Comparison of ENCODE assay signal across 28 mouse cellular contexts in the genomic region with DNA sequence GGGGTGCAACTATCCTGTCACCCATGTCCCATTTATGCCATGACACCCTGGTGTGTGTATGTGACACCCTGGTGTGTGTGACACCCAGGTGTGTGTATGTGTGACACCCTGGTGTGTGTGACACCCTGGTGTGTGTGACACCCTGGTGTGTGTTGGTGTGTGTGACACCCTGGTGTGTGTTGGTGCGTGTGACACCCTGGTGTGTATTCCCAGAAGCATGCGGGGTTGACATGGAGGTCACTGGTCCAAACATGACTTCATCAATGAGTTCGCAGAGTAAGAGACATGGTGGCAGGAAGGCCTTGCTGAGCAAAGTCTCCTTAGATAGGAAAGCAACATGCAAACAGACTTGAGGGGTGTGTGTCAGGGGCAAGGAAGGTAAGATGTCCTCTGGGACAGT.
"Had no signal": no experiment of that assay in that cellular context is flagged by ENCODE, and none has a peak within 500 bp of the region (broad histone marks: within the 10 kb centered on the region; RNA-seq: fewer than 3 reads in every experiment).

No protein-coding gene starts in this region.

- ATAC-seq: forebrain, embryonic 13.5 days; forebrain, embryonic 14.5 days; forebrain, embryonic 15.5 days; forebrain, embryonic 16.5 days; forebrain, postnatal 0 days had no signal

- H3K36me3 ChIP-seq: embryonic facial prominence, embryonic 12.5 days; embryonic facial prominence, embryonic 15.5 days; forebrain, embryonic 12.5 days; forebrain, embryonic 15.5 days had no signal

- H3K4me2 ChIP-seq: embryonic facial prominence, embryonic 12.5 days; embryonic facial prominence, embryonic 13.5 days; embryonic facial prominence, embryonic 15.5 days; forebrain, embryonic 12.5 days; forebrain, embryonic 13.5 days; forebrain, embryonic 15.5 days had no signal

- H3K9ac ChIP-seq: embryonic facial prominence, embryonic 12.5 days; embryonic facial prominence, embryonic 15.5 days; forebrain, embryonic 12.5 days; forebrain, embryonic 13.5 days; forebrain, embryonic 15.5 days; forebrain, postnatal 0 days had no signal

- H3K27ac ChIP-seq: embryonic facial prominence, embryonic 10.5 days; embryonic facial prominence, embryonic 12.5 days; embryonic facial prominence, embryonic 13.5 days; embryonic facial prominence, embryonic 15.5 days; forebrain, embryonic 10.5 days; forebrain, embryonic 12.5 days; forebrain, embryonic 13.5 days; forebrain, embryonic 15.5 days; gastrocnemius, adult 2 months; heart, adult 2 months had no signal

- H3K27me3 ChIP-seq: embryonic facial prominence, embryonic 12.5 days; embryonic facial prominence, embryonic 13.5 days; embryonic facial prominence, embryonic 15.5 days; forebrain, embryonic 13.5 days; forebrain, embryonic 15.5 days had no signal

- H3K4me3 ChIP-seq: embryonic facial prominence, embryonic 10.5 days; embryonic facial prominence, embryonic 12.5 days; embryonic facial prominence, embryonic 13.5 days; embryonic facial prominence, embryonic 15.5 days; erythroblast, embryonic 14.5 days; forebrain, embryonic 10.5 days; forebrain, embryonic 12.5 days; forebrain, embryonic 13.5 days; forebrain, embryonic 15.5 days; gastrocnemius, adult 2 months; heart, adult 2 months had no signal

- H3K9me3 ChIP-seq: embryonic facial prominence, embryonic 10.5 days; embryonic facial prominence, embryonic 12.5 days; embryonic facial prominence, embryonic 13.5 days; embryonic facial prominence, embryonic 15.5 days; forebrain, embryonic 10.5 days; forebrain, embryonic 12.5 days; forebrain, embryonic 13.5 days; forebrain, embryonic 15.5 days had no signal

- DNase-seq: cerebellum, adult 2 months; cerebellum, adult 8-10 months; cerebellum, adult 9-10 months; cerebellum, adult 9-11 months; cerebellum, postnatal 10 days; cerebellum, postnatal 14 days; cerebellum, postnatal 25 days; cerebellum, postnatal 36 days; embryo, embryonic 11 days; forebrain, postnatal 0 days; gastrocnemius, adult 2 months; gastrocnemius, postnatal 10 days; gastrocnemius, postnatal 14 days; gastrocnemius, postnatal 25 days; gastrocnemius, postnatal 36 days; heart, adult 18-20 months; heart, adult 2 months had no signal

- H3K4me1 ChIP-seq: embryonic facial prominence, embryonic 12.5 days; embryonic facial prominence, embryonic 13.5 days; embryonic facial prominence, embryonic 15.5 days had no signal
